Mouse (Mus musculus): ENCODE measurements around the gene Spocd1. TPM values are rescaled to one million over a fixed set of nuclear protein-coding genes. Genes with fewer than 3 reads are reported as not detected.

The Spocd1 gene
- total RNA-seq, 2 experiments from 2014 or later: not detected

- ATAC-seq (replicated peaks; ENCODE audit: low FRiP score, low TSS enrichment, poor library complexity, severe bottlenecking): no peak
These were observed 12.9 kb upstream of the Spocd1 start for GRCm38 (mm10) chr4:129916159-129916558.

DNA sequence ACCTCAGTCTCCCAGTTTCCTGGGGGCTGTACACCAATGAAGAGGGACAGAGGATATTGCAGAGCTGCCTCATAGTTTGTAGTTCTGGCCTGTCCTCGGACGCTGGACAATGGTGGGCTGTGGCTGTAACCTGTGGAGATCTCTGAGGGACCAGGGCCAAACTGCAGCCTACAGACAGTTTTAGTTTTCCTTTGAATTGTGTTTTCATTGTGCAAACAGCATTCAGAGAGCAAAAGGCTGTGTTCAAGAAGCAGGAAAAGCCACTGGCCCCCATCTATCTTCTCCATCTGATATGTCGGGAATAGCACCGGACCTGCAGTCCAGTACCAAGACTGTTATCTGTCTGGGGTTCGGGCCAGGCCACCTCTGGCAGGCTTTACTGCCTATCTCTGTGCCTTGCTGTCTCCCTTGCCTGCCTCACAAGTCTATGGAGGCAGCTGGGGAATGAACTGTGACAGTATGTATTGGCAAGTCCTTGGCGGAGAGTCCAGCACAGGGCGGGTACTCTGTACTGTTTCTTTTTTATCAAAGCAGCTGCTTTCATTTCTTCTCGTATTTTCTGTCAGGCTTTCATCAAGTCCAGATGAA is 11.9 kb upstream of the Spocd1 start:
- no peak for ATAC-seq (replicated peaks; ENCODE audit: low FRiP score, low TSS enrichment, poor library complexity, severe bottlenecking)

GRCm38 (mm10) chr4:129918464-129918863 is 10.6 kb upstream of the Spocd1 start:
- ATAC-seq (replicated peaks; ENCODE audit: low FRiP score, low TSS enrichment, poor library complexity, severe bottlenecking): no peak

GRCm38 (mm10) chr4:129918901-129919300 is 10.1 kb upstream of the Spocd1 start:
- ATAC-seq (replicated peaks; ENCODE audit: low FRiP score, low TSS enrichment, poor library complexity, severe bottlenecking): no peak

DNA sequence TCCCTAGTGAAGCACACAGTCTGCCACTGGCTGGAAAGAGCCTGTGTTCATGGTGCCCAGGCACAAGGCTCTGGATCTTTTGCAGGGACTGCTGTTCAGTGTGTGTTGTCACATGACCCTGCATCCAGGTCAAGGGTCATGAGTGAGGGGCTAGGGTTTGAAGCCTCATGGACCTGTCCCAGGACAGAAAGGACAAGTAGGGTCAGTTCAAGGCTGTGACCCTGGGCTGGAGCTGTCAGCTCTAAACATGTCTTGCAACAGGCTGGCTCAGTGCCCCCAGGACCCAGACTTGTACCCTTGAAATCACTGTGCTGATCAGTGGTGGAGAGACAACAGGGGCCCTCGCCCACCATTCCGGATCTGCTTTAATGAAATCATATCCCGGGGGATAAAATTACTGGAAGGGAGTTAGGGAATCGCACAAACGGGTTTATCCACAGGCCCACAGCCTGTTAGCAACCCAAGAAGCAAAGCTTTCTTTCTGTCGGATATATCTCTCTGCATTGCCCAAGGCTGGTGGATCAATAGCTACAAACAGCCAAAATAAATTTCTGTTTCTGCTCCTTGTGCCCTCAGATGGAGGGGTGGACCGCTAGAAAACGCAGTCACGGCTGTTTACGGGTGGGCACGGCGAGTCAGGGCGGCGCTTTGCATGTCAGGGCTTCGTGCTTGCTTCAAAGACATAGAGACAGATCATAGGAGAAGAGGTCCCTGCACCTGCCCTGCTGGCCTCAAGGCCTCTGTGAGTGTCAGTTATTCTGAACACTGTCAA is 8.3 kb upstream of the Spocd1 start:
- ATAC-seq (replicated peaks; ENCODE audit: low FRiP score, low TSS enrichment, poor library complexity, severe bottlenecking): no peak

- ATAC-seq (replicated peaks; ENCODE audit: low FRiP score, low TSS enrichment, poor library complexity, severe bottlenecking): no peak
These were observed 7.8 kb upstream of the Spocd1 start for GRCm38 (mm10) chr4:129921314-129921587.

- no peak for ATAC-seq (replicated peaks; ENCODE audit: low FRiP score, low TSS enrichment, poor library complexity, severe bottlenecking)
These were observed 4.9 kb upstream of the Spocd1 start for GRCm38 (mm10) chr4:129924143-129924542.

- ATAC-seq (replicated peaks; ENCODE audit: low FRiP score, low TSS enrichment, poor library complexity, severe bottlenecking): no peak
These were observed 4.4 kb upstream of the Spocd1 start for GRCm38 (mm10) chr4:129924694-129925093.

DNA sequence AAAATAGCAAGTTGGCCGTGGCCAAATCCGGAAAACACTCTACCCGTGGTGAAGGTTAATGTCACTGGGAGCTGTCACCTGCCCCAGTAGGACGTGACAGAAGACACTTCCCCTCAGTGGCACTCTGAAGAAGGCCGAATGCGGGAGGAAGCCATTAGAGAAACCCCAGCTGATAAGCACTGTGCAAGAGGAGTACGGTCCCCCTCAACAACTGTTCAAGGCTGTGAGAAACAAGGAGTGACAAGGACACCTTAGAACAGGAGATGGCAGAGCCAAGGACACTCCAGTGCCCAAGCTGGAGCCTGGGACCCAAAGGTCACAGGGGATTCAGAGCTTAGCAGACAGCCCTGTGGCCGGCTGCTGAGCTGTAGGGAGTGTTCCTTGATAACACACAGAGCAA is 2.5 kb upstream of the Spocd1 start:
- ATAC-seq (replicated peaks; ENCODE audit: low FRiP score, low TSS enrichment, poor library complexity, severe bottlenecking): peak; percentile 49; the same call in 1 of the 2 replicates

- no peak for ATAC-seq (replicated peaks; ENCODE audit: low FRiP score, low TSS enrichment, poor library complexity, severe bottlenecking)
These were observed 2.0 kb upstream of the Spocd1 start for GRCm38 (mm10) chr4:129927091-129927490.

GRCm38 (mm10) chr4:129928124-129928751 is 811 bp upstream of the Spocd1 start:
- peak; percentile 87 for ATAC-seq (replicated peaks; ENCODE audit: low FRiP score, low TSS enrichment, poor library complexity, severe bottlenecking)

DNA sequence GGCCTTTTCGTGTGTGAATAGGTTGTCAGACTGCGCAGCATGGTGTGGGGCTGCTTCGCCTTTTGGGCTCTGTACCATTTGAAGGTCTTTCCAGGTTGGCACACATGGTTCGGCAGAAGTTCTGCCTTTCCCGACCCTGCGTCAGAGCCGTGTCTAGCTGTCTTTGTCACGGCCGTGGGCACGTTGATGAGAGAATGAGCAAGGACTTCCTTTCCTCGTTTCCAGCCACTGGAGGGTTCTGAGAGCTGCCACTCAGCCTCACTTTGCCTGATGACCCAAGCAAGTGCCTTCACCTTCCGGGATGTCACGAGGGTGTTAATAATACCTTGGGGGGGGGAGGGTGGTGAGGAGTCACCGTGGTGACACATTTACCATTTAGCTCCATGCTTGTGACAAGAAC is 4.6 kb downstream of the Spocd1 start:
- no peak for ATAC-seq (replicated peaks; ENCODE audit: low FRiP score, low TSS enrichment, poor library complexity, severe bottlenecking)

- ATAC-seq (replicated peaks; ENCODE audit: low FRiP score, low TSS enrichment, poor library complexity, severe bottlenecking): no peak
These were observed 5.3 kb downstream of the Spocd1 start for GRCm38 (mm10) chr4:129934177-129934855.

GRCm38 (mm10) chr4:129951359-129951821 is 22.3 kb downstream of the Spocd1 start:
- ATAC-seq (replicated peaks; ENCODE audit: low FRiP score, low TSS enrichment, poor library complexity, severe bottlenecking): no peak

DNA sequence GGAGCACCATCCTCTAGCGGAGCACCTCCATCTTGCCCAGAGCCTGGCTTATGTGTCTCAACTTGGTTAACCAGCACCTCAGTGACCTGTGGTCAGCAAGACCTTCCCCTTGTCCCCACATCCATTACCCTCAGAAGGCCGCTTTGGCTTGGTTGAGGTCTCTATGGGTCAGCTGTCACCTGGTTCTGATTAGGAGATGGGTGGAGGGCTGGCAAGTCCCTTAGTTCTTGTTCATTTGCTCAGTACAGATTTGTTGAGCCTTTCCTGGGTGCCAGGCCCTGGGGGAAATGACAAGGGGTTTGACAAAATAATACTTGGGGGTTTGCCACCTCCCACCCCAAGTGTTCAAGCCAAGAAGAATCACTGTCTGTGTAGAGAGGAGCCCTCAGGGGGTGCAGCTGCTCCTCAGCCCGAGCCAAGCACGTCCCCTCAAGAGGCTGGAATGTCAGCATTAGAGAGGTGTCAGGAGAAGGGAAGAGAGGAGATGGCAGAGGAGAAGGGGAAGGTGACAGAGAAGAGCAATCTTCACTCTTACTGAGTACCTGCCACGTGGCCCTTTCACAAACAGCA is 23.3 kb downstream of the Spocd1 start:
- no peak for ATAC-seq (replicated peaks; ENCODE audit: low FRiP score, low TSS enrichment, poor library complexity, severe bottlenecking)

- ATAC-seq (replicated peaks; ENCODE audit: low FRiP score, low TSS enrichment, poor library complexity, severe bottlenecking): no peak
These were observed 25.5 kb downstream of the Spocd1 start for GRCm38 (mm10) chr4:129954527-129954926.

GRCm38 (mm10) chr4:129960180-129960944 is 31.3 kb downstream of the Spocd1 start:
- peak; percentile 64 for ATAC-seq (replicated peaks; ENCODE audit: low FRiP score, low TSS enrichment, poor library complexity, severe bottlenecking)

DNA sequence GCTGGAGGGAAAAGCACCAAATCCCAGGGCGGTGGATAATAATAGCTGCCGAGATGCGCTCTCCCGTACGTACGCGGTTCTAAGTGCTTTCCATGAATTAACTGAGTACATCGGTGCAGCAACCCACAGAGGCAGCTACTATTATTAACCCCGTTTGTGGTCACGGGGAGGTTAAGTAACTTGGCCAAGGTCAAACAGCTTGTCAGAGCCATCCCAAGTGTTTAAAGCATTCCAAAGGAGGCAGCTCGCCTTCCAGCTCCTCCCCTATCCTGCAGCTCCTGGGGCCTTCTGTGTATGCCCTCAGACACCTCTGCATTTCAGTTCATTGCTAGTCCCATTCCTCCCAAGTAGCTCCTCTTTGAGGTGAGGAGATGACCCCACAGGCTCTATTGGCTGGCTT is 36.2 kb downstream of the Spocd1 start:
- no peak for ATAC-seq (replicated peaks; ENCODE audit: low FRiP score, low TSS enrichment, poor library complexity, severe bottlenecking)

DNA sequence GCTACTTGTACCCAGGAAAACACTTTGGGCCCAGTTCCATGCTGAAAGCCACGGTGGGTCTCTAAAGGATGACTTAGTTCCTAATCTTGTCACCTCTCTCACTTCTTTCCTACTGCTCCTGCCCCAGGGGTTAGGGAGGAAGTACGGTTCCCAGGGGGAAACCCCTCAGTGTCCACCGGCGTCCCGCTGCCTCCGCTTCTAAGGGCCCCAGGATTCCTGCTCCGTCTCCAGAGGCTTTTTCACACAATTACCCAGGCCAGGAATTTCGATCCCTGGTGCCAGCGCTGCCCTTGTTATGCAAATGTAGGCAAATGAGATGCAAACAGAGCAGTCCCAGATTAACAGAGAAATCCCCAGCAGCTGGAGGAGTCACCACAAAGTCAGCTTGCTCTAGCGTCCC is 37.2 kb downstream of the Spocd1 start:
- ATAC-seq (replicated peaks; ENCODE audit: low FRiP score, low TSS enrichment, poor library complexity, severe bottlenecking): no peak
